Mouse (Mus musculus): Measurements from ENCODE around the gene Ankrd34a. TPM values are rescaled to one million over a fixed set of nuclear protein-coding genes. Genes with fewer than 3 reads are reported as not detected.

The Ankrd34a gene
- polyA plus RNA-seq, 1 experiment, result 3.7 TPM

- Histone ChIP-seq H3ac (ENCODE audit: control insufficient read depth, insufficient read length, low read depth) (no peak overlapping the region), H3K79me2 (ENCODE audit: control insufficient read depth, insufficient read depth) (peaks cover 63% of the 10 kb centered on the region), H3K4me3 (ENCODE audit: insufficient read depth, poor library complexity, severe bottlenecking) (no peak overlapping the region), H3K79me3 (ENCODE audit: low read depth) (peaks cover 35% of the 10 kb centered on the region), H3K36me3 (ENCODE audit: control insufficient read depth, insufficient read depth) (peaks cover 34% of the 10 kb centered on the region), H3K27me3 (ENCODE audit: control insufficient read depth, insufficient read depth, insufficient read length) (no peaks in the 10 kb centered on the region)
- no peak for TF ChIP-seq CEBPB (IDR thresholded peaks at IDR 0.05; ENCODE audit: low read depth)
- TF ChIP-seq CTCF (IDR thresholded peaks at IDR 0.05; ENCODE audit: control insufficient read depth, insufficient read depth, insufficient read length), result no peak
- no peak for TF ChIP-seq MAX (IDR thresholded peaks at IDR 0.05)
- no peak for TF ChIP-seq USF1 (IDR thresholded peaks at IDR 0.05; ENCODE audit: low read depth)
- no peak for TF ChIP-seq MYOG (IDR thresholded peaks at IDR 0.05; ENCODE audit: control insufficient read depth, extremely low read depth, insufficient read length)
- no peak for TF ChIP-seq MYOD1 (IDR thresholded peaks at IDR 0.05; ENCODE audit: control insufficient read depth, insufficient read length, low read depth)
- TF ChIP-seq FOSL1 (IDR thresholded peaks at IDR 0.05; ENCODE audit: insufficient read depth, low read length, poor library complexity, severe bottlenecking), result no peak
Observed at GRCm38 (mm10) chr3:96632058-96632457, 35.6 kb downstream of the Ankrd34a start.

GRCm38 (mm10) chr3:96634015-96634414, 37.6 kb downstream of the Ankrd34a start:
- Histone ChIP-seq H3K36me3 (ENCODE audit: control insufficient read depth, insufficient read depth) (peaks cover 43% of the 10 kb centered on the region), H3K4me3 (ENCODE audit: insufficient read depth, poor library complexity, severe bottlenecking) (no peak overlapping the region), H3ac (ENCODE audit: control insufficient read depth, insufficient read length, low read depth) (no peak overlapping the region), H3K79me2 (ENCODE audit: control insufficient read depth, insufficient read depth) (peaks cover 55% of the 10 kb centered on the region), H3K27me3 (ENCODE audit: control insufficient read depth, insufficient read depth, insufficient read length) (no peaks in the 10 kb centered on the region), H3K79me3 (ENCODE audit: low read depth) (peaks cover 37% of the 10 kb centered on the region)
- no peak for TF ChIP-seq USF1 (IDR thresholded peaks at IDR 0.05; ENCODE audit: low read depth)
- no peak for TF ChIP-seq CTCF (IDR thresholded peaks at IDR 0.05; ENCODE audit: control insufficient read depth, insufficient read depth, insufficient read length)
- no peak for TF ChIP-seq MYOD1 (IDR thresholded peaks at IDR 0.05; ENCODE audit: control insufficient read depth, insufficient read length, low read depth)
- TF ChIP-seq MAX (IDR thresholded peaks at IDR 0.05), result no peak

- Histone ChIP-seq H3K79me3 (ENCODE audit: low read depth) (peaks cover 30% of the 10 kb centered on the region), H3K4me3 (ENCODE audit: insufficient read depth, poor library complexity, severe bottlenecking) (peak within 1 kb of the TSS; percentile 68), H3K79me2 (ENCODE audit: control insufficient read depth, insufficient read depth) (peaks cover 43% of the 10 kb centered on the region), H3K36me3 (ENCODE audit: control insufficient read depth, insufficient read depth) (peaks cover 47% of the 10 kb centered on the region), H3ac (ENCODE audit: control insufficient read depth, insufficient read length, low read depth) (peak within 1 kb of the TSS; percentile 84), H3K27me3 (ENCODE audit: control insufficient read depth, insufficient read depth, insufficient read length) (no peaks in the 10 kb centered on the region)
- TF ChIP-seq MYOG (IDR thresholded peaks at IDR 0.05; ENCODE audit: control insufficient read depth, extremely low read depth, insufficient read length), result no peak
- TF ChIP-seq USF1 (IDR thresholded peaks at IDR 0.05; ENCODE audit: low read depth), result no peak
- no peak for TF ChIP-seq CEBPB (IDR thresholded peaks at IDR 0.05; ENCODE audit: low read depth)
- TF ChIP-seq MAX (IDR thresholded peaks at IDR 0.05), result peak; percentile 62
- no peak for TF ChIP-seq CTCF (IDR thresholded peaks at IDR 0.05; ENCODE audit: control insufficient read depth, insufficient read depth, insufficient read length)
- TF ChIP-seq FOSL1 (IDR thresholded peaks at IDR 0.05; ENCODE audit: insufficient read depth, low read length, poor library complexity, severe bottlenecking), result no peak
Observed at GRCm38 (mm10) chr3:96634928-96635879, 38.8 kb downstream of the Ankrd34a start, which contains the start of the genes Pex11b and Gm42957. Pex11b (plus strand) TSS chr3:96635376. Gm42957 (plus strand) TSS chr3:96635474.

GRCm38 (mm10) chr3:96635906-96636305, 39.5 kb downstream of the Ankrd34a start:
- TF ChIP-seq CEBPB (IDR thresholded peaks at IDR 0.05; ENCODE audit: low read depth) (no peak), FOSL1 (IDR thresholded peaks at IDR 0.05; ENCODE audit: insufficient read depth, low read length, poor library complexity, severe bottlenecking) (no peak), MYOD1 (IDR thresholded peaks at IDR 0.05; ENCODE audit: control insufficient read depth, insufficient read length, low read depth) (no peak), MAX (IDR thresholded peaks at IDR 0.05) (no peak), USF1 (IDR thresholded peaks at IDR 0.05; ENCODE audit: low read depth) (no peak), MYOG (IDR thresholded peaks at IDR 0.05; ENCODE audit: control insufficient read depth, extremely low read depth, insufficient read length) (no peak), CTCF (IDR thresholded peaks at IDR 0.05; ENCODE audit: control insufficient read depth, insufficient read depth, insufficient read length) (no peak)
- Histone ChIP-seq H3K79me3 (ENCODE audit: low read depth) (peaks cover 23% of the 10 kb centered on the region), H3K27me3 (ENCODE audit: control insufficient read depth, insufficient read depth, insufficient read length) (no peaks in the 10 kb centered on the region), H3K4me3 (ENCODE audit: insufficient read depth, poor library complexity, severe bottlenecking) (peak overlapping the region; percentile 68), H3ac (ENCODE audit: control insufficient read depth, insufficient read length, low read depth) (peak overlapping the region; percentile 84), H3K79me2 (ENCODE audit: control insufficient read depth, insufficient read depth) (peaks cover 36% of the 10 kb centered on the region), H3K36me3 (ENCODE audit: control insufficient read depth, insufficient read depth) (peaks cover 45% of the 10 kb centered on the region)

GRCm38 (mm10) chr3:96636448-96636847, 40.0 kb downstream of the Ankrd34a start:
- TF ChIP-seq USF1 (IDR thresholded peaks at IDR 0.05; ENCODE audit: low read depth) (no peak), FOSL1 (IDR thresholded peaks at IDR 0.05; ENCODE audit: insufficient read depth, low read length, poor library complexity, severe bottlenecking) (no peak), CEBPB (IDR thresholded peaks at IDR 0.05; ENCODE audit: low read depth) (no peak), MAX (IDR thresholded peaks at IDR 0.05) (no peak), MYOG (IDR thresholded peaks at IDR 0.05; ENCODE audit: control insufficient read depth, extremely low read depth, insufficient read length) (no peak), MYOD1 (IDR thresholded peaks at IDR 0.05; ENCODE audit: control insufficient read depth, insufficient read length, low read depth) (no peak), CTCF (IDR thresholded peaks at IDR 0.05; ENCODE audit: control insufficient read depth, insufficient read depth, insufficient read length) (no peak)
- H3K36me3 ChIP-seq (ENCODE audit: control insufficient read depth, insufficient read depth), result peaks cover 40% of the 10 kb centered on the region

More at GRCm38 (mm10) chr3:96636448-96636847, 40.0 kb downstream of the Ankrd34a start:
- peaks cover 18% of the 10 kb centered on the region for H3K79me3 ChIP-seq (ENCODE audit: low read depth)
- H3K4me3 ChIP-seq (ENCODE audit: insufficient read depth, poor library complexity, severe bottlenecking), result peak overlapping the region; percentile 68
- peak overlapping the region; percentile 54 for H3ac ChIP-seq (ENCODE audit: control insufficient read depth, insufficient read length, low read depth)
- no peaks in the 10 kb centered on the region for H3K27me3 ChIP-seq (ENCODE audit: control insufficient read depth, insufficient read depth, insufficient read length)
- peaks cover 30% of the 10 kb centered on the region for H3K79me2 ChIP-seq (ENCODE audit: control insufficient read depth, insufficient read depth)

Measured in C2C12 (cell line).